Mouse (Mus musculus): ENCODE results near the gene Tspan18. TPM values are rescaled to one million over a fixed set of nuclear protein-coding genes. Genes with fewer than 3 reads are reported as not detected.
A peak's percentile ranks its signal among the peaks of the same experiment; 100 is the strongest.

Gene Tspan18
- total RNA-seq, 2 experiments from 2014 or later, result 40.8 to 43.2 TPM

GRCm38 (mm10) chr2:93291186-93291926 is 42.9 kb downstream of the Tspan18 start:
- DNase-seq, result no peak

GRCm38 (mm10) chr2:93290345-93291118 is 43.8 kb downstream of the Tspan18 start:
- DNase-seq, result no peak

GRCm38 (mm10) chr2:93289161-93289560 is 45.1 kb downstream of the Tspan18 start:
- DNase-seq, result no peak

GRCm38 (mm10) chr2:93287348-93287747 is 47.0 kb downstream of the Tspan18 start:
- peak in 1 of 2 experiments; percentile 22 for DNase-seq

- no peak for DNase-seq
Observed at GRCm38 (mm10) chr2:93286742-93287141, 47.6 kb downstream of the Tspan18 start.

GRCm38 (mm10) chr2:93286321-93286720 is 48.0 kb downstream of the Tspan18 start:
- no peak for DNase-seq

GRCm38 (mm10) chr2:93285842-93286241 is 48.5 kb downstream of the Tspan18 start:
- DNase-seq, result no peak

GRCm38 (mm10) chr2:93284625-93285024 is 49.7 kb downstream of the Tspan18 start:
- DNase-seq, result no peak

GRCm38 (mm10) chr2:93283481-93284293 is 50.6 kb downstream of the Tspan18 start:
- no peak for DNase-seq

- DNase-seq, result no peak
Observed at GRCm38 (mm10) chr2:93282636-93283035, 51.7 kb downstream of the Tspan18 start.

GRCm38 (mm10) chr2:93281466-93281865 is 52.8 kb downstream of the Tspan18 start:
- no peak for DNase-seq

GRCm38 (mm10) chr2:93280117-93280620 is 54.1 kb downstream of the Tspan18 start:
- no peak for DNase-seq

- no peak for DNase-seq
Observed at GRCm38 (mm10) chr2:93278181-93278975, 55.9 kb downstream of the Tspan18 start.

- no peak for DNase-seq
Observed at GRCm38 (mm10) chr2:93277486-93277885, 56.8 kb downstream of the Tspan18 start.

- DNase-seq, result peak in 1 of 2 experiments; percentile 51
Observed at GRCm38 (mm10) chr2:93276026-93276425, 58.3 kb downstream of the Tspan18 start.

GRCm38 (mm10) chr2:93273916-93274315 is 60.4 kb downstream of the Tspan18 start:
- no peak for DNase-seq

GRCm38 (mm10) chr2:93270083-93270482 is 64.2 kb downstream of the Tspan18 start:
- DNase-seq, result no peak

GRCm38 (mm10) chr2:93269611-93270010 is 64.7 kb downstream of the Tspan18 start:
- no peak for DNase-seq

- no peak for DNase-seq
Observed at GRCm38 (mm10) chr2:93268711-93269270, 65.5 kb downstream of the Tspan18 start.

GRCm38 (mm10) chr2:93267791-93268190 is 66.5 kb downstream of the Tspan18 start:
- no peak for DNase-seq

- DNase-seq, result no peak
Observed at GRCm38 (mm10) chr2:93266565-93267169, 67.6 kb downstream of the Tspan18 start.

All from layer of hippocampus, postnatal 36 days (tissue).